Mouse (Mus musculus): ENCODE results near the gene C4b.

GRCm38 (mm10) chr17:34717401-34717800 lies 26.3 kb downstream of the C4b start:
- TF ChIP-seq GATA1 (IDR thresholded peaks at IDR 0.05; ENCODE audit: low read length) (no peak), TAL1 (IDR thresholded peaks at IDR 0.05; ENCODE audit: low read length) (no peak)
